Mouse (Mus musculus): ENCODE data around the gene Lonp2.

Lonp2 gene

DNA sequence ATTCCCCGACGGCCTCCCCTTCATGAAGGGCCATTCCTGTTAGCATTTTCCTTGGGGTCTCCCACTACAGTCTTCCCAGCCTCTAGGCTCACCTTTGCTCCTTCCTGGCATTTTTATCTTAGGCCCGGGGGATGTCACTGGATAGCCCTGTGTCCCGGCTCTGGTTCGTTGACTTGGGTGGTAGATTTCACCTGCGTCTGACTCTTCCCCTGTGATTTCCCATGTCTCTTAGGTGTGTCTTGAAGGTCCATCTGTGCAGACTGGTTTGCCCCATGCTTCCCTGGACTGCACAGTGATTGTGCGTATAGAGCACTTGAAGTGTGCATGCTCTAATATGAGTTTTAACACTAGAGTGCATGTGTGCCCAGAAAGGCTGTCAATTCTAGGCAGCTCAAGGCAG lies 1.1 kb downstream of the Lonp2 start:
- no peak for DNase-seq

DNA sequence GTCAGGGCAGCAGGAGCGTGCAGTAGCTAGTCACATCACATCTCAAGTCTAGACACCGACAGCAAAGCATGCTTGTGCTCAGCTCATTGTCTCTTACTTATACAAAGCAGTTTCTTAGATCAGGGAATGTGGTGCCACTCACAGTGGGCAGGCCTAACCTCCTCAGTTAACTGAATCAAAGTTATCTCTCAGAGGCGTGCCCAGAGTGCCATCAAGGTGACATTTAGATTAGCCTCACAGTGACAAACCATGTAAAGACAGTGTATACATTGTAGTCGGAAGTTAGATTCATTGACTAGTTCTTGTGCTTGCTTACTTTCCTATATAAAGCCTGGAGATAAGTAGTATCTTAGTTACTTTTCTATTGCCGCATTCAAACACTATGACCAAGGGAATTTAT lies 6.4 kb downstream of the Lonp2 start:
- DNase-seq = no peak

GRCm38 (mm10) chr8:86631395-86631794 lies 7.6 kb downstream of the Lonp2 start:
- no peak for DNase-seq

- DNase-seq = peak; percentile 72
Observed at GRCm38 (mm10) chr8:86637826-86638225, 14.0 kb downstream of the Lonp2 start.

DNA sequence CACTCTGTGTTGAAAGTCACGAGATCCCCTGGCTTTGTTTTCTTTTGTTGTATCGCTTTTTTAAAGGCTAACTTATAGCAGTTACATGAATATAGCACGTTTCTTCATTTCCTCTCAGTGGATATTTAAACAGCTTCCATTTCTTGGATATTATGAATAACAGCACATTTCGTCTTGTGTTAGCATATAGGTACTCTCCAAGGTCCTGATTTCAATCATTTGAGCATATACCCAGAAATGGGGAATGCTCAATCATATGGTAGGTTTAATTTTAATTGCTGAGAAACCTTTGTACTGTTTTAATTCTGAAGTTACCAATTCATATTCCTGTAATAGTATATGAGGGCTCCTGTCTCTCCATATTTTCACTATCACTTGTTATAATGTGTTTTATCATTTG lies 15.1 kb downstream of the Lonp2 start:
- no peak for DNase-seq

DNA sequence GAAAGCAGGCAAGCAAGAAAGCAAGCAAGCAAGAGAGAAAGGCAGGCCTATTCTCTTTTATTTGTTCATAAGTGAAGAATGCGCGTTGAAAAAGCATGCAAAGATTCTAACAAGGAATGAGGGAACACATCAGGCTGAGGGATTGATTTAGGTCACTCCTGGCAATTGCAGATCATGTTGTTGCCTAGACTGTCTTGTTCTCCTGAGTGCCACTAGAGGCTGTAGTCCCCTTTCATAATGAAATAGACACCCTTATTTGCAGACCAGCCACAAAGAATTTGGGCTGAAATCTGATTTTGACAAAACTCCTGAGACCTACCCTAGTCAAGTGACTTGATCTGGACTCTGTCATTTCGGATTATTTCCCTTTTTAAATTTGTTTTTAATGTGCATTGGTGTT lies 18.8 kb downstream of the Lonp2 start:
- no peak for DNase-seq

DNA sequence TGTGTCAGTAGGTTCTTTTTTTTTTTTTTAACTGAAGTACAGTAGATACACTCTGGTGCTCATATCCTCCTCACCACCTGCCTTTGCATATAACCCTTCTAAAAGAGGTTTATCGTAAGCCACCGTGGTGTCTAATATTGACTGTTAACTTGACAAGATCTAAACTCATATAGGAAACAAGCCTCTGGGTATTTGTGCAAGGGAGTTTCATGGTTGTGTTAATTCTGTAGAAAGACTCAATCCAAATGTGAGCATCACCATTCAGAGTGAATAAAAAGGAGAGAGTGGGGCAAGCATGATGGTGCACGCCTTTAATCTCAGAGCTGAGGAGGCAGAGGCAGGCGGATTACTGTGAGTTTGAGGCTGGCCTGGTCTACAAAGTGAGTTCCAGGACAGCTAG lies 20.8 kb downstream of the Lonp2 start:
- DNase-seq = no peak

DNA sequence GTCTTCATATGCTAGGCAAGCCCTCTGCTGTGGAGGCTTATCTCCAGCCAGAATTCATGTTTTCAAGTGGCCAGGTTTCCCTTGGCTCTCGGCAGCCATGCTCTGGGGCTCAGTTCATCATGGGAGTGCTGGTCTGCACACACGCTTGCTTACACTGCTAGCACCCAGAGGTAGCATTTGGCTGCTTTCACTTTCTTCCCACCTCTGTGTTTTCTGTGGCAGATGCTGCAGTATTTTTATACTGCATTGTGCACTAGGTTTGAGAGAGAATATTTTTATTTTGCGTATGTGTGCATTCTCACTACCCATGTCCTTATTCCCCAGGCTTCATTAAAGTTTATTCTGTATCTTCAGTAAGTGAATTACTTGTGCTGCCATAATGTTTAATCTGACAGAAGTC lies 23.9 kb downstream of the Lonp2 start:
- DNase-seq = no peak

GRCm38 (mm10) chr8:86651416-86651815 lies 27.6 kb downstream of the Lonp2 start:
- DNase-seq = peak; percentile 92

DNA sequence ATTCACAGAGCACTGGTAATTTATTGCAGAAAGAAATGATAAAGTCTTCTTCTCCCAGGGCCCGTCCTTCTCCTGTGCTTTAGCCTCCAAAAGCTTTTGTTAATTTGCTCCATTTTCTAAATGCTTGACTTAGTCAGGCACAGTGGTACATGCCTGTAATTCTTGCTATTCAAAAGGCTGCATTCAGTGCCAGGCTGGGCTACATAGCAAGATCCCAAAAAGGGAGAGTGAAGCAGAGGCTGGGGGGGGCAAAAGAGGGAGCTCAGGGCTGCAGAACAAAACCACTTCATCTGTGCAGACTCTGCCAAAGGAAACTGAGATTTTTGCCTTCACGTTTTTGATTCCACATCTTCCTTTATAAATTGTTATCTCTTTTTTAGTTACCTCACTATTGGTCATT lies 28.7 kb downstream of the Lonp2 start:
- DNase-seq = no peak

DNA sequence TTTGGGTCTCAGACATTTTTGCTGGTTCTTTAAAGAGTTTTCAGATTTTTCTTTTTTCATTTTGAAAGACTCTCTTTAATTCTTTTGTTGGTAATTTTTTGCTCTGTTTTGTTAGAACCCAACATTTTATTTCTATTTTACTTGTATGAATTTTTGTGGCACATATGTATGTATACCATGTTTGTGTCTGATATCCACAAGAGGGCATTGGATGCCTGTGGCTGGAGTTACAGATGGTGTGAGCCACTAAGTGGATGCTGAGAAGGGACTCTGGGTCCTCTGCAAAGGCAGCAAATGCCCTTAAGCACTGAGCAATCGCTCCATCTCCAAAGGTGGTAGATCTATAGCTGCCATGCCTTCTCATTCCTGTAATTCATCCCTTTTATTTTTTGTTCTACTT lies 30.7 kb downstream of the Lonp2 start:
- no peak for DNase-seq

- no peak for DNase-seq
Observed at GRCm38 (mm10) chr8:86668750-86669149, 44.9 kb downstream of the Lonp2 start.

DNA sequence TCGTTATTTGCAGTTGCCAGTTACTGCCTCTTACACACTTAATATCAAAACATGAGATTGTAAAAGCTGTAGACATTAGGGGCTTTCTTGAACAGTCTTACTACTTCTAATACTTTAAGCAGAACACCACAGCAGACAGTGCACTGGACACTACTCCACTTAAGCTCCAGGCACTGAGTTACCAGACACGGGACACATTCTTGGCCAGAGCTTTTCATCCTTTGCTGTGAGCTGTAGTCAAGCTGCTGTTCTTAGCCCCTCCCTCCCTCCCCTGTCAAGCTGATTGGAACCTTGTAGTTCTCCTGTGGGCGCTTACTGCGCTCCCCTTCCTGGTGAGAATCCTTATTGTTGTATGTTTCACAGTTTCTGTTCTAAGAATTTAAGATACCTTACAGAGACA lies 45.4 kb downstream of the Lonp2 start:
- no peak for DNase-seq

GRCm38 (mm10) chr8:86686629-86687028 lies 62.8 kb downstream of the Lonp2 start:
- DNase-seq = no peak

GRCm38 (mm10) chr8:86692107-86692506 lies 68.3 kb downstream of the Lonp2 start:
- DNase-seq = no peak

DNA sequence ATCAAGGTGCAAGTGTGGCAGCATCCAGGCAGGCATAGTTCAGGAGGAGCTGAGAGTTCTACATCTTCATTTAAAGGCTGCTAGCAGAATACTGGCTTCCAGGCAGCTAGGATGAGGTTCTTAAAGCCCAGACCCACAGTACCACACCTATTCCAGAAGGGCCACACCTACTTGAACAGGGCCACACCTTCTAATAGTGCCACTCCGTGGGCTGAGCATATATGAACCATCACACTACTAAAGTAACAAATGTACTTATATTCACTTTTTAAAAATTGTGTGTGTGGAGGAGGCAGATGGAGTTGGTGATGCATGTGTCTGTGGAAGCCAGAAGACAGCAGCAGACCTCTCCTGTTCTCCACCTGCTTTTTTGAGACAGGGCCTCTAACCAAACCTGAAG lies 70.2 kb downstream of the Lonp2 start:
- DNase-seq = no peak

GRCm38 (mm10) chr8:86695703-86696102 lies 71.9 kb downstream of the Lonp2 start:
- no peak for DNase-seq

- no peak for DNase-seq
Observed at GRCm38 (mm10) chr8:86698811-86699421, 75.1 kb downstream of the Lonp2 start.

DNA sequence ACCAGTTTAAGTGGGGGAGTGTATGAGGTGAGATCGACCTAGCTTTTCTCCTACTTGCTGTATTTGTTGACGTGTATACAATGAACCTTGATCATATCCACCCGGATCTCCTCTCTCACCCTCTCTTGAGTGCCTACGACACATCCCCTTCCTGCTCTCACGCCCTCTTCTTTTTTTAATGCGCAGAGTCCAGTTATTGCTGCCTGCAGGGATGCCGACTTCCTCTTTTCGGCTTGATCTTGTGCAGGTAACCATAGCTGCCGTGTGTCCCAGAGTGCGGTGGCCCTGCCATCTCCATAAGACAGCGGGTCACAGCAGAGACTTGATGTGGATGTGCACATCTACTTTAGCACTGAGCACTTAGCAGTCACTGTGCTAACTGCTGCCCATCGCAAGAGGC lies 75.6 kb downstream of the Lonp2 start:
- DNase-seq = no peak

DNA sequence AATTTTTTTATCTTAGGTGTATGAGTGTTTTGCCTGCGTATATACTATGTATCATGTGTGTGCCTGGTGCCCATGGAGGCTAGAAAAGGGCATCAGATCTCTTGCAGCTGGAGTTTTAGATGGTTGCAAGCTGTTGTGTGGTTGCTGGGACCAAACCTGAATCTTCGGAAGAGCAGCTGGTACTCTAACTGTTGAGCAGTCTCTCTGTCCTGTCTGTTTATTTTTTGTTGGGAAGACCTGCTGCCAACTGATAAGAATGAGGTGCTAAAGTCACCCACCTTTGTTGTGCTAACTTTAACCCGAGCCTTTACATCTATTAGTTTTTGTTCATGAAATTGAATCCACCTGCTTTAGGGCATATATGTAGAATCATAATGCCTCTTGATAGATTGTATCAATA lies 78.6 kb downstream of the Lonp2 start:
- DNase-seq = no peak

- no peak for DNase-seq
Observed at GRCm38 (mm10) chr8:86705317-86705716, 81.5 kb downstream of the Lonp2 start.

DNA sequence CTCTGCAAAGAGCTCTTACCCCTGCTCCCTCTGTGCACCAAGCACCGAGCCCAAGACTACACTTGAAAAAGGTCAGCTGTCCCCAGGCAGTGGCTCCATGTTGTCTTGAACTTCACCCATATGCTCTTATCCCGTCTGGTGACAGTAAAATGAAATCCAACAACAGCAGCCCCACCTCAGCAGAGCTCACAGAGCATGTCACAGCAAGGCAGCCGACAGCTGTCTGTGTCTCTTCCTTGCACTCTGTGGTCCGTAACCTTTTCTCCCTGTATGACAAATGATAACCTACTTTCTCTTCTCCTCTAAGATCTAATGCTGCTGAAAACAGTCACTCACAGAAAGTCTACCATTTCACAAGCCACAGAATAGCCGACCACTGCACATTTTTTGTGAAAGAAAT lies 82.9 kb downstream of the Lonp2 start:
- no peak for DNase-seq

- DNase-seq = peak; percentile 37
Observed at GRCm38 (mm10) chr8:86707873-86708272, 84.0 kb downstream of the Lonp2 start.

DNA sequence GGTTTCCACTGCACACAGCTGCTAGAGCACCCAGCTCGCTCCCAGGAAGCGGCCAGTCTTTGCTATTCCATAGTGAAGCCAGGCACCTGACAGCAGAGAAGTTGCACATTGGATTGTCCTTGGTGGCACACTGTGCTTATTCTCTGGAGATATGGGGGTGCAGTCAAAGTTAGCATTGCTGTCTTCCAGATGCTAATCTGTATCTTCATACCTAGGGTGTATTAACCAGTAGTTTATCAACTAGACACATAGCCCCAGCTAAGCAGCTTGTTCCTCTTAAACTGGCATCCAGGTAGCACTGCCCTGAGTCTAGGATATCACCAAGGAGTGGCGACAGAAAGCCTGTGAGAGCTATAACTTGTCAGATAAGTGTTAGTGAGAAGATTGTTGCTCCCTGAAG lies 88.8 kb downstream of the Lonp2 start:
- no peak for DNase-seq

DNA sequence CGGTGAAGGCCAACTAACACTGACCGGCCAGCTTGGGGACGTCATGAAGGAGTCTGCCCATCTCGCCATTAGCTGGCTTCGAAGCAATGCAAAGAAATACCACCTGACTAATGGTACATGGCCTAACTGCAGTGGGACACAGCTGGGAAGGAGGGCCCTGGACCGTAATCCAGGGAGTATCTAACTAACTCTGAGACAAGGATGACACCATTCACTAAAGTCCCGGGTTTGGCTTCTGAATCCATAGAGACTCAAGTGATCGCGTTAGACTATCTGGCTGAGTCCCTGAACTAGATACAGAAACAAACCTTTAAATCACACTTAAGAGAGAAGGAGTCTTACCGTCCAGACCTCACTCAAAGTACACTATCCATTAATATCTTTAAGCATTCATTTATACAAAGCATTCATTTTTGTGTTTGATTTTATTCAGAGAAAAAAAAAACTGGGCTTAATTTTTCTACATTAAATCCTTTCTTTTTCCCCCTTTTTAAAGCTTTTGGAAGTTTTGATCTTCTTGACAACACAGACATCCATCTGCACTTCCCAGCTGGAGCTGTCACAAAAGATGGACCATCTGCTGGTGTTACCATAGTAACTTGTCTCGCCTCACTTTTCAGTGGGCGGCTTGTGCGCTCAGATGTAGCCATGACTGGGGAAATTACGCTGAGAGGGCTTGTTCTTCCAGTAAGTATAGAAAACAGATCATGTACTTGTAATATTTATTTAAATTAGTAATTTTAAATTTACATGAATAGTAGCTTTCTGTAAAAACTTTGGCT lies 89.8 kb downstream of the Lonp2 start:
- DNase-seq = peak; percentile 92

Measured in layer of hippocampus, adult 9-11 months (tissue).